Mouse (Mus musculus): Measurements from ENCODE around the gene Slc41a2.
A peak's percentile ranks its signal among the peaks of the same experiment; 100 is the strongest.
"Not testable (repeated sequence)": the region's sequence is repeated elsewhere in the genome, so short reads cannot be mapped to it uniquely, and the experiment has no call there.

Slc41a2 gene

DNA sequence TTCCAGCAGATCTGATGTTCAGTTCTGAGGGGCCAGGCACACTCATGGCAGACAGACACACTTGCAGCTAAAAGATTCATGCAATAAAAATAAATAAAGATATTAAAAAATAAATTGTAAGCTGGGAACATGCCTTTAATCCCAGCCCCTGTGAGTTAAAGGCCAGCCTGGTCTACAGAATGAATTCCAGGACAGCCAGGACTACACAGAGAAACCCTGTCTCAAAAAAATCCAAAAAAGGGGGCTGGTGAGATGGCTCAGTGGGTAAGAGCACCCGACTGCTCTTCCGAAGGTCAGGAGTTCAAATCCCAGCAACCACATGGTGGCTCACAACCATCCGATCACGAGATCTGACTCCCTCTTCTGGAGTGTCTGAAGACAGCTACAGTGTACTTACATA lies 14.1 kb upstream of the Slc41a2 start:
- DNase-seq, result not testable (repeated sequence)

DNA sequence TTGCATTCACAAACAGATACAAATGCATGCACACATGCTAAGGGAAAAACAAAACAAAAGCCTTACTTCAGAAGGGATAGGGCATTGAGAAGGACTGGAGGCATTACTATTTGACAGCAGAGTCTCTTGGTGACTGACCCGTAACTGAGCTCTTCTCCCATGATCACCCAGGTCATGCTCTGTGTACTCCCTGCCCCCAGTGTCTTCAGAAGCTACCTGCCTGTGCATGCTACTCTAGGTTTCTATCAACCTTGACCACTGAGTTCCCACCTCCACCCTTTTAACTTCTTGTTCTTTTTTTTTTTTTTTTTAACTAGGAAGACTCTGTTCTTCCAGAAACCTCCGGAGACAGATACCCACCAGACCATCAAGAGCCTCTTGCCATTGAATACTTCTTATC lies 13.0 kb upstream of the Slc41a2 start:
- peak; percentile 74 for DNase-seq

DNA sequence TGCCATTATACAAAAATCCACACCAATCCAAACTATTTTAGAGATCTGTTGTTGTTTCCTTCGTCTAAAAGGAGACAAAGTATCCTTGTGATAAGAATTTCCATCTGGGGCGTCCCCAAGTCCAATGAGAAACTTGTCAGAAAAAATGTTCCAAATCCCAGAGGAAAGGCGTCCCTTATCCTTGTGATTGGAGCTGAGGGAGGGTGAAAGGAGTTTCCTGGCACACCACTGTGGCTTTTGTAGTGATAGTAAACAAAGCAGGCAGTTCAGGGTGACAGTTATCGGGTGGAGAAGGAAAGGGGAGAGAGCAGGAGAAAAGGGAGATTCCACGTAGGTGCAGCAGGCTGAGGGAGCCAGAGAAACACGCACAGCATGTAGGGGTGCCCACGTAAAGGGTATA lies 9.8 kb upstream of the Slc41a2 start:
- DNase-seq, result no peak

DNA sequence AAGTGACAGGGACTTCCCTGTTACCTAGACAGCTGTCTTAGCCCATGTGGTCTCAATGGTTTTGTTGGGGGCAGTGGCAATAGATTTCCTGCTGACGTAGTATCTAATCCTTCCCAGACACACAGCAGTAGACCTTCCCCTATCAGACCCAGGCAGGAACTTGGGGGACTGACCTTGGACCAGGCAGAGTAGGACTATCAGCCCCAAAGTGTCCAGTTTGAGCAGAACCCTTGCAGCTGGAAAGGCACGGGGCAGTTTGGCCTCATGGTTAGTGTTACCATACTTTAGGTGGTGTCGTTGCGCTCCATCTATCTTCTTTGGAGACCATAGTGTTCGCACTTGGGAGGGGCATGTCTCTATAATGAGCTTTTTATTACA lies 8.7 kb upstream of the Slc41a2 start:
- DNase-seq, result no peak

DNA sequence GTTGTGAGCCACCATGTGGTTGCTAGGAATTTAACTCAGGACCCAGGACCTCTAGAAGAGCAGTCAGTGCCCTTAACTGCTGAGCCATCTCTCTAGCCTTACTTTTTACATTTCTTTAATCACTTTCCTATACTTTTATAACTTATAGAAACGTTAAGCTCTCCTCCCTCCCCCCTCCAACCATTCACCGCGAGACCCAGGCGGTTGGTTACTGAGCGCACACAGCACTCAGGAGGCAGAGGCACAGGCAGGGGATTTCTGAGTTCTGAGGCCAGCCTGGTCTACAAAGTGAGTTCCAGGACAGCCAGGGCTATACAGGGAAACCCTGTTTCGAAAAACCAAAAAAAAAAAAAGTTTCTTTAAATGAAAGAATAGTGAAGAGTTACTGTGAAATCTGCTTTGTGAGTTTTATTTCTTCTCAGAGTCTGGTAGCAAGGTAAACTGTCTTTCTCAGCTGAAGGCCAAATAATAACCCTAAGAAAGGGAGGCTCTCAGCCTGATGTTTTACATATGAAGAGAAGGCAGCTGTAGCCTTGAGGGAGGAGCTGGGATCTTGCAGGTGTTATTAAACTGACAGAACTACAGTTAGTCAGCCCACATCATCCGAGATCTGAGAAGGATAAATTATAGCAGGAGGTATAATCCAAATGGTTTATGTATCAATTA lies 8.1 kb upstream of the Slc41a2 start:
- DNase-seq, result no peak

DNA sequence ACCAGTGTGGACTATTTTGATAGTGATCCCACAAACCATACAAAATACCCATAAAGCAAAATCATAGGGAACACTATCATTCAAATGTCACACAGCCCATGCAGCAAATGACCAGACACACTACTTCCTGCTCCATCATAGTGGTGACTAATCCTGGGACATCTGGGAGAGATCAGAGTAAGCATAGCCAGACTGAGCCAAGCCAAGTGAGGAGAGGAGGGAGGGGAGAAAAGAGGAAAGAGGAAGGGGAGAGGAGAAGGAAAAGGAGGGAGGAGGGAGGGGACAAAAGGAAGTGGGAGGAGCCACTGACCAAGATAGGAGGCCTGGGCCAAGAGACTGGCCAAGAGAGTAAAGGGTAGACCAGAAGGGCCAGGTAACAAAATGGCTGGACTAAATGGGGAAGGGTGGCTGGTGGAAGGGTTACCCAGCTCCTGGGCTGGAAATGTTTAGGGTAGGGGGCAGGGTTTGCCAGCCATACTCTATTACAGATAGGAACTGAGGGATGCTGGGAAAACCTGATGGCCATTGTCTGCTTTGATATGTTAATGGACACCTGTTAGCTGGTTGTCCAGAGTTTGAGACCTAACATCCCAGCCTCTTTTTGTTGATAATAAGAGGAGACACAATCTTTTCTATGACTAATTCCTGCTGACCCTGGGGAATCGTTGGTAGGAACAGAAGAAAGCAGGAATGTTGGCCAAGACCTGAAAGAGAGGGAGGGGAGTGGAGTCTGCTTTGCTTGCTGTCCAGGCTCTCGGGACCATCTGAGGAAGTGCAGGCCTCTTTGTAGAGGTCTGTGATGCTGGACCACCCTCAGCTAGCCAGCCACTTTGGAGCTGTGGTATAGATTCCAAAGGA lies 6.4 kb upstream of the Slc41a2 start:
- no peak for DNase-seq

DNA sequence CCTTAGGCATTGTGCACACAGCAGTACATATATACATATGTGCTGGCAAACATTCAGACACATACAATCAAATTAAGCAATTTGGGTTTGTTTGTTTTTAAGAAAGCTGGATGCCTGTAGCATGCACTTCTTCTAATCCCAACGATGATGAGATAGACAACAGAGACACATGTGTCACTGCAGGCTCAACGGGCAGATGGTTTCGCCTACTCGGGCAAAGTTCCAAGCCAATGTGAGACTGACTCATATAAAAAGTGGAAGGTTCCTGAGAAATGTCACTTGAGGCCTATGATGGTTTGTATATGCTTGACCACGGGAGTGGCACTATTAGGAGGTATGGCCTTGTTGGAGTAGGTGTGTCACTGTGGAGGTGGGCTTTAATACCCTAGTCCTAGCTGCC lies 5.5 kb upstream of the Slc41a2 start:
- no peak for DNase-seq

DNA sequence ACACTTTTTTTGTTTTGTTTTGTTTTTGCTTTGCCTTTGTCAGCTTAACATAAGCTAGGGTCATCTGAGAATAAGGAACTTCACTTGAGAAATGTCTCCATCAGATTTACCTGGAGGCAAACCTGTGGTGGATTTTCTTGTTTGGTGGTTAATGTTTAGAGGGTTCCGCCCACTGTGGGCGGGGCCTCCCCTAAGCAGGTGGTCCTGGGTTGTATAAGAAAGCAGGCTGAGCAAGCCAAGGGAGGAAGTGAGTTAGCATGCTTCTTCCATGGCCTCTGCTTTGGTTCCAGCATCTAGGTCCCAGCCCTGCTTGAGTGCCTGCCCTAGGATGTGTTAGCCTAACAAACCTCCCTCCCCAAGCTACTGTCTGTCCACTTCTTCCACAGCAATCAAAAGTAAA lies 3.5 kb upstream of the Slc41a2 start:
- no peak for DNase-seq

DNA sequence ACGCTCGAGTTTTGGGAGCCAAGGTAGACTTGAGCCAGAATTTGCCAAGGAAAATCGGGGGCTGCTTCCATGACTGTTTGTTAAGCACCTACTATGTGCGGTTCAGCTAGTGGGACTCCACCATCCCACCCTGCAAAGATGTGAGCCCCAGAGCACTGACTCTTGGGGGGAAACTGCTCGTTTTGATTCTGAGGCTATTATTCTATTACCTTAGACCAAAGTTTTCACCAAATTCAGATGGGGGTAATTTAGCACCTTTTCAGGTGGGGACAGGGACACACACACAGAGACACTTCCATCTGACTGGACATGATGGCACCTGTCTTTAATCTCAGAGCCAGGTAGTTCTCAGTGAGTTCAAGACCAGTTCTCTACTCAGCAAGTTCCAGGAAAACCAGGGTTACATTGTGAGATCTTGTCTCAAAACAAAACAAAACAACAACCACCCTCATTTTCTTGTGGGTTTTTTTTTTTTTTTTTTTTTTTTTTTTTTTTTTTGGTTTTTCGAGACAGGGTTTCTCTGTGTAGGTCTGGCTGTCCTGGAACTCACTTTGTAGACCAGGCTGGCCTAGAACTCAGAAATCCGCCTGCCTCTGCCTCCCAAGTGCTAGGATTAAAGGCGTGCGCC lies 403 bp upstream of the Slc41a2 start:
- DNase-seq, result no peak

DNA sequence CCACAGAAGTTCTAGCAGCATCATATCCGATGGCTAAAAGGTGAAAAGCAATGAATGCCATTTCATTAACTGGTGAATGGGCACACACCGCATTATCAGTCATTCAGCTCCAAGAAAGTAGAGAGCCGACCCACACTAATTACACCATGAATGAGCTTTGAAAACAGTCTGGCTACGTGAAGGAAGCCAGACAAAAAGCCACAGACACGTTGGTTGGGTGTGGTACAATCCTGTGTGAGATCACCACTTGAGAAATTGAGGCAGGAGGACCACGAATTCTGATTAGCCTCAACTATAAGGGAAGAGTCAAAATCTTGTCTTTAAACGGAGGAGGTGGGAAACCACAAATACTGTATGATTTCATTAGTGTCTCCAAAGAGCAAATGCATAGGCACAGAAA lies 1.3 kb downstream of the Slc41a2 start:
- DNase-seq, result no peak

DNA sequence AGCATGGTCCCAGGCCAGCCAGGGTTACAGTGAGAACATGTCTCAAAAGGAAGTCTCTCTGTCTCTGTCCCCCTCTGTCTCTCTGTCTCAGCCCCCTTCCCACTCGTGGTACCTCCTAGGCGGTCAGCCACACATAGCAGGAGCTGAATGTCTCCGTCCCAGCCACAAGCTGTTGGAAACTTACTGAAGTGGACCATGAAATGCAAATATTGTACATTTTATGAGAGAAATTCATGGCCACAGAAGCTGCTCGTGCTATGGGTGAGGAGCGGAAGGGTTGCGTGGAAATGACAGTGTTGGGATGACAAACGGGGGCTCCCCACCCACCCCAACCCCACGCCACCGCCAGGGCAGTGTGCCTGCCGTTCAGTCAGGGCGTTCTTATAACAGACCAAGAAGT lies 5.1 kb downstream of the Slc41a2 start:
- no peak for DNase-seq

DNA sequence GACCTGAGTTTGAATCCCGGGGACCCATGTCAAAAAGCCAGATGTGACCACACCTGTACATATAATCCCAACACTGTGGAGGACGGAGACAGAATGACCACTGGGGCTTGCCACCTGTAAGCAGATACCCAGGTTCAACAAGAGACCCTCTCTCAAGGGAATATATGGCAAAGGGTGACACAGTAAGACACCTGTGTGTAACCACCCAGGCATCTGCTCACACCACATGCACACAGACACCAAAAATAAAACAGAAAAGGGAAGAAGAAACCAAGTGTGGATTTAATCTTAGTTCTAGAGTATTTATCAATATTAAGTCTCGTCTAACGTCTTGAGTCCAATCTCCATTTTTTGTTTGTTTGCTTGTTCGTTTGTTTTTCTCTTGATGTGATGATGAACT lies 5.9 kb downstream of the Slc41a2 start:
- no peak for DNase-seq

DNA sequence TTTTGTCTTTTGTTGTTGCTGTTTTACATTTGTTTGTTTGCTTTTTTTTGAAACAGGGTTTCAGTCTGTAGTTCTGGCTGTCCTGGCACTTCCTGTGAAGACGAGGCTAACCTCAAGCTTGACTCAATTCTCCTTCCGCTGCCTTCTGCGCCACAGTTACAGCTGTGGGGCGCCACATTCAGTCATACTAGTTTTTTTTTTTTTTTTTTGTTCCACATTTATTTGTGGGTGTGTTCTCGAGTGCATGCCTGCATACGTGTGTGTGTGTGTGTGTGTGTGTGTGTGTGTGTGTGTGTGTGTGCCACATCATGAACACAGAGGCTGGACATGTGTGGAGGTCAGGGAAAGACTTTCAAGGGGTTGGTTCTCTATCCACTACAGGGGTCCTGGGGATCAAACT lies 7.3 kb downstream of the Slc41a2 start:
- DNase-seq, result no peak

DNA sequence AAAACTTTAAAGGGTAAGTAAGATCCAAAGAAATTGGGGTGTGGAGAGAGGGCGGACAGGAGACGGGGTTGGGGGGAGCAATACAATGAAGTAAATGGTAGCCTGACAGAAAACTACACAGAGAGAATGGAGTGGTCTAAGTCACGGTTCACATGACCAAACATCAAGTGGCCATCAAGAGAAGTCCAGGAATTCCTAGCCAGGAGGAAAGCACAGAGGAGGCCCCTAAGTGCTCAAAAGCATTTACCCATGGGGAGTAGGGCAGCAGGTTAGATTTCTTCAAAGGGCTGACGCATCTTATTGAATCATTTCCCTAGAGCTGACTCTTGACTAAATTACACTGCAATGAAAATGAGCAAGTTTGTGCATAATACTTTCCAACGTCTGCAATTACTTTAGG lies 8.9 kb downstream of the Slc41a2 start:
- DNase-seq, result no peak

DNA sequence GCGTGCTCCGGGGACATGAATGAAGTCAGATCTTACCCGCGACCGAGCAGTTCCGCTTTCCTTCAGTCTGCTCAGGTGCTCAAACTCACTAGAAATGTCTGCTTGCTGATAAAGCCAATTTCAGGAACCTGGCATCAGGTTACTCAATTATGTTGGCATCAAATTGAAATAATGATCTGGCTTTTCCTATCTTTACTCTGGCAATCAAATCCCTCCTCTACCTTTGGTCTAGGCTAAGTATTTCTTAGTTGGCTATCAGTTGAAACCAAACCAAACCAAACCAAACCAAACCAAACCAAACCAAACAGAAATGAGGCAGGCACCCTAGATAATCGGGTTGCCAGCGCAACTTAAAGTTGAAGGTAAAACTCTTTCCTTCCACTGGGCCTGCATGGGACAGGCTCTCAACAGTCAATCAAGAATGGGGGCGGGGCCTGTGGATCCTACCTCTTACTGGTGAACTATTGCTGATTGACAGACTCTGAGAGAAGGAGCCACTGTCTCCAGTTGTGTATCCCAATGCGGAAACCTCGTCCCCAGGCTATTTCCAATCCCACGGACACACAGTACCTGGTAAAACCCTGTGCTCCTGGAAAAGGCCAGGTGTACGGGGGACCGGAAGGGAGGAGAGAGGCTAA lies 10.9 kb downstream of the Slc41a2 start:
- DNase-seq, result peak; percentile 69

DNA sequence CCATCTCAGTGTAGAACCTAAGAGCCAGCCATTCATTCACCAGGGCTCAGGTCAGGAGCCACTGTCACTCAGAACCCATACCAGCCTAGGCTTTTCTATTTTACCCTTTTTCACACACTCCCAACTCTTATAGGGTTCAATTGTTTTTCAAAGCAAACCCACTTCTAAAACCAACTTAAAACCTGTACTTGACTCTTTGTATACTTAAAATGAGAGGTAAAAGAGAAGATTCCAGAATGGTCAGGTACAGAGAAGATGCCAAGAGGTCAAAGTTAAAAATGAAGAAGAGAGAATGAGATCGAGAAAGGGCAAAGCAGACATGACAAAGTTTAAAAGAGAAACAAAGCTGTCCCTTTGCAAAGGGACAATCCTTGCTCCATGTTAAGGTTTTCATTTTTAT lies 11.8 kb downstream of the Slc41a2 start:
- DNase-seq, result no peak

DNA sequence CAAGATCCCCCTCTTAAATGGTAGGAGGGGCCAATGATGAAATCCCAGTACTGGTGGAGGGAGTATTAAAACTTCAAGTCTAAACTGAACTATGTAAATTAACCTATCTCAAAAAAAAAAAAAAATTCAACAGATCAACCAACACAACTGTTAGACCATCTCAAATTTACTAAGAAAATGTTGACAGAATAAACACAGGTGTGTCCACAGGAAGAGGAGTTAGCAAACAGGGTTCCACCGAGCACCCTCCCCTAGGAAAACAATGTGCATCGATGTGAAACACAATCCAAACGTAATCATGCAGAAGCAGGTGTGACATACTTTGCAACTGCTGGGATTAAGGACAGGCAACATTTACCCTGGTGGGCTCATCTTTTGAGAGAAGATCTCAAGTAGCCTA lies 12.8 kb downstream of the Slc41a2 start:
- no peak for DNase-seq

DNA sequence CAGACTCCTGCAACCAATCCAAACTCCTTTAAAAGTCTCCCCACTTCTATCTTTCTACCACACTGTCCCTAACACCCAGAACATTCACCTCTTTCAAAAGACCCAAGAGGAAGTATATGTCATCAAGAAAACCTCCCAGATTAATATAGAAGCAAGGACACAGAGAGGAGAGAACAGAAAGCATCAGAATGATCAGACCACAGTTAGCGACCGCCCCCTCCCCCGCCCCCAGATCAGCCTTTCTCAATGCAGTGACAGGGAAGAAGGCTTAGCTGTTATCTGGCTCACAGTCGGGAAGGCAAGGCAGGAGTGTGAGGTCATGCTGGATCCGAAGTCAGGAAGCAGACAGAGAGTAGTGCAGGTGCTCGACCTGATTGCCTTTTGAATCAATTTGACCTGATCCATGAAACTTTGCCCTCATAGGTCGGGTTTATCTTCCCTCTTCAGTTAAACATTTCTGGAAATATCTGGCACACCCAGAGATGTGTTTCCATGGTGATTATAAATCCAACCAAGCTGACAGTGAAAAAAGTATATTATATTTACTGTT lies 15.1 kb downstream of the Slc41a2 start:
- DNase-seq, result peak; percentile 55

DNA sequence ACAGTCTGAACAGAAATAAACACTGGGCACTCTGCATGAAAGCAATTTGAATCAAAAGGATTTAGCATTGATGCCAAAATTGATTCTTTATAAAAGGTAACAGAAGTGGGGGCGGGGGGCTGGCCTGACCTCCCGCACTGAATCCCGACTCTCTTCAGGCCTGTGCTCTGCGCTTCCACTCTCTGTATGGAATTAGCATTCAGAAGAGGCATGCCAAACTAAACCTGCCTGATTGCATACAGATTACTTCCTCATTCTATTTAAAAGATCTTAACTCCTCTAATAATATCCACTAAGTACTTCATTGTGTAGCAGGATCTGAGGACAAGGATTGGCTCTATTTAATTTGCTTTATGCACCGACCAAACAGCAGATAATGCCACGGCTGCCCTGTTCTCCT lies 16.2 kb downstream of the Slc41a2 start:
- DNase-seq, result no peak

DNA sequence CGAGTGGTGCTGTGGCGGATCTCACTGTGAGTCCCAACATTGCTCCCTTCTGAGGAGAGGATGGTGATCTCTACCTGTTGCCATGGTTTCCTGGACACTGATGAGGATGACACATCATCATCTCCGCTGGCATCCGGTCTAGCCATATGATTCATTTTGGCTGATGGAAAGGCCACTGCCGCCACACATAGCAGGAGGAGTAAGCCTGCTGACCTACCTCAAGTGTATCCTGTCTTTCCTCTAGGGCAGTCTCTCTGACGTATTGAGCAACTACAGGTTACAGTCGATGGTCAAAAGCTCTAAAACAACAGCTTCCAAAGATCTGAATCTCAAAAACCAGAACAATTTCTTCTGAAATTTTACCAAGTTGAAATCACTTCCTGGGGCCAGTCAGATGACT lies 16.8 kb downstream of the Slc41a2 start:
- DNase-seq, result no peak

DNA sequence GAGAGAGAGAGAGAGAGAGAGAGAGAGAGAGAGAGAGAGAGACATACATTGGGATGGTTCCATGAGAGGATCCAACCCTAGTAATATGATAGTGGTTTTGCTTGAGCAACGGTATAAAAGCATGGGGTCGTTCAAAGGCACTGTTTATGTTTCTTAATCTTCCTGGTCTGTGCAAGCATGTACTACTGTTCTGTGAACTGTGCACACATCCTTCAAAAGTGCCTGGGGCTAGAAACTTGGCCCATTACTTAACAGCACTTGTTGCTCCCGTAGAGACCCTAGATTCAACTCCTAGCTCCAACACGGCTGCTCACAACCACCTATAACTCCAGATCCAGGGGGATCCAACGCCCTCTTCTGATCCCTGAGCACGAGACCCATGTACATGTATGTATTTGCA lies 17.3 kb downstream of the Slc41a2 start:
- DNase-seq, result no peak

DNA sequence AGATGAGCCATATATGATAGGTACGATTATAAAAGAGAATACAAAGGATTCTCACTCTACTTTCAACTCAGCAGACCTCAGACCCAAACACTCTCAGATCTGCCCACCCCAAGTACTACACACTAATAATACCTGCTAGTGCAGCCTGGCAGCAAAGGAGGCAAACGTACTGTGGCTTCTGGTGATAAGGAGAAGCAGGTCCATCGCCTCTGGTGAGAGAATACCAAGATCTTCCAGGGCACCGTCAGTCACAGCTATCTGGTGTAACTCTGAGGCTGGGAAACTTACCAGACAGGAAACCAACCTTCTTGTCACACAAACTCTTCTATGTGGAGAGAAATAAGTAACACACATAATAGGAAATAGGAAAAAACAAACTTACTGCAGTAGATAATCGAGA lies 24.6 kb downstream of the Slc41a2 start:
- DNase-seq, result no peak

DNA sequence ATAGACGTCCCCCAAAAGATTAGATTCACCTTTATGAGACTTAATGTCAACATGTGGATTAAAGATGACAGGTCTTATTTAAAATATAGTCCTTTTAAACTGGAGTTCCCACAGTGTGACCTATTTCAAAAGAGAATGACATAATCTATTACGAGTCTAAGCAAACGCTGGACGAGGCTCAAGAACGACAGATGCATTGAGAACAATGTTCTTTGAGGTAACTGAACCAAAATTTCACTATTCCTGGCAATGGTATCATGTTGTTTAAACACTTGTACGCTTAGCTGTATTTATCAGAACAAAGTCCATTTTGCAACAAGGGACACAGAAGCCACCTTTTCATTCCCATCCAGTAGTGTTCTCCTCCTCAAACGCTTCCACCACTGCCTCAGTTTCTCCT lies 27.3 kb downstream of the Slc41a2 start:
- no peak for DNase-seq

DNA sequence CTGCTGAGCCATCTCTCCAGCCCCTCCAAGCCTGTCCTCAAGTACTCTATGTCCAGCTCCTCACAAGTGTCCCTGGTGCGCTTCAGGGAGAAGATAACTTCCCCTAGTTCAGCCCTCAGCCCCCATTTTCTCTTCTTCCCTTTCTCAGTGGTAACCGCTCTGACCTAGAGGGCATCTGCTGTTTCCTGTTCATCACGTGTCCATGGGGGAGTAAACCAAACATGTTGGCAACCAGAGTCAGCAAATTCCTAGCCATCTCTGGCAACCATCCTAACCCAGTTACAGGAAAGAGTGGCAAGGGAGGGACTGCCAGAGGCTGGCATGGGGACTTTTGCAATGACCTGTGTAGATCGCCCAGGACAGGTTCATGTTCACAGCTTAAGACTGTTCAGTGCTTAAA lies 36.0 kb downstream of the Slc41a2 start:
- DNase-seq, result peak; percentile 93
